Mouse (Mus musculus) erythroblast, embryonic 14.5 days (primary cell): ENCODE measurements around the gene Gldn. TPM values are rescaled to one million over a fixed set of nuclear protein-coding genes. Genes with fewer than 3 reads are reported as not detected.

ENCODE experiments used
- H3K27me3 ChIP-seq: 2 replicates; pipeline ENCODE4 v1.6.1; 2012; ENCODE audit warnings: inconsistent platforms; ENCODE audit not compliant: control insufficient read depth
- H3K36me3 ChIP-seq: 2 replicates; pipeline ENCODE4 v1.6.1; 2012; ENCODE audit warnings: mild to moderate bottlenecking, inconsistent platforms; ENCODE audit not compliant: control insufficient read depth
- H3K4me1 ChIP-seq: 2 replicates; pipeline ENCODE4 v1.6.1; 2012; ENCODE audit warnings: inconsistent platforms; ENCODE audit not compliant: control insufficient read depth
- H3K4me3 ChIP-seq: replicated peaks from 2 replicates; pipeline ENCODE3; 2012; ENCODE audit warnings: moderate library complexity, mild to moderate bottlenecking, inconsistent platforms
- H3K9me3 ChIP-seq: 2 replicates; pipeline ENCODE4 v1.6.1; 2012; ENCODE audit warnings: low read length, inconsistent platforms, mixed read lengths; ENCODE audit not compliant: control insufficient read depth
- GATA1 ChIP-seq: IDR thresholded peaks from 2 replicates; pipeline ENCODE4 v1.6.1; 2012; ENCODE audit warnings: low read length, inconsistent platforms, mixed read lengths
- TAL1 ChIP-seq: IDR thresholded peaks from 3 replicates; pipeline ENCODE4 v1.6.1; 2012; ENCODE audit warnings: low read length, inconsistent platforms, mixed read lengths
- polyA plus RNA-seq: library from polyadenylated mRNA; stranded (reverse); fragments of >175 nt; gene quantifications from 2 replicates; pipeline ENCODE4 v1.2.3, GENCODE M21; 2012

Gldn gene
- polyA plus RNA-seq, 1 experiment = not detected

GRCm38 (mm10) chr9:54336532-54337144 lies 50.4 kb downstream of the Gldn start:
- no peak for TF ChIP-seq GATA1
- TF ChIP-seq TAL1 = no peak
- Histone ChIP-seq H3K36me3 (no peaks in the 10 kb centered on the region), H3K27me3 (no peaks in the 10 kb centered on the region), H3K4me1 (no peaks in the 10 kb centered on the region), H3K9me3 (no peaks in the 10 kb centered on the region), H3K4me3 (no peak overlapping the region)

GRCm38 (mm10) chr9:54342026-54342425 lies 55.7 kb downstream of the Gldn start:
- TF ChIP-seq TAL1 (no peak), GATA1 (no peak)
- no peaks in the 10 kb centered on the region for H3K9me3 ChIP-seq
- no peaks in the 10 kb centered on the region for H3K27me3 ChIP-seq
- no peaks in the 10 kb centered on the region for H3K4me1 ChIP-seq
- no peak overlapping the region for H3K4me3 ChIP-seq
- no peaks in the 10 kb centered on the region for H3K36me3 ChIP-seq

- Histone ChIP-seq H3K4me1 (no peaks in the 10 kb centered on the region), H3K27me3 (no peaks in the 10 kb centered on the region), H3K4me3 (no peak overlapping the region), H3K9me3 (no peaks in the 10 kb centered on the region), H3K36me3 (no peaks in the 10 kb centered on the region)
- TF ChIP-seq GATA1 (no peak), TAL1 (no peak)
Measured at GRCm38 (mm10) chr9:54356756-54357155, 70.5 kb downstream of the Gldn start.

Other genes starting within 250 kb of the Gldn start
- gene Tnfaip8l3, start 218.1 kb upstream of the Gldn start, polyA plus RNA-seq = not detected in 2 replicates
- 0.02 and 0.03 TPM in 2 replicates for gene Cyp19a1, start 18.4 kb upstream of the Gldn start, polyA plus RNA-seq
- 0.02 TPM in 1 of 2 replicates, not detected in the other for gene Dmxl2, start 215.1 kb downstream of the Gldn start, polyA plus RNA-seq